Comparison of ENCODE assay signal across 8 mouse cellular contexts in the genomic region with DNA sequence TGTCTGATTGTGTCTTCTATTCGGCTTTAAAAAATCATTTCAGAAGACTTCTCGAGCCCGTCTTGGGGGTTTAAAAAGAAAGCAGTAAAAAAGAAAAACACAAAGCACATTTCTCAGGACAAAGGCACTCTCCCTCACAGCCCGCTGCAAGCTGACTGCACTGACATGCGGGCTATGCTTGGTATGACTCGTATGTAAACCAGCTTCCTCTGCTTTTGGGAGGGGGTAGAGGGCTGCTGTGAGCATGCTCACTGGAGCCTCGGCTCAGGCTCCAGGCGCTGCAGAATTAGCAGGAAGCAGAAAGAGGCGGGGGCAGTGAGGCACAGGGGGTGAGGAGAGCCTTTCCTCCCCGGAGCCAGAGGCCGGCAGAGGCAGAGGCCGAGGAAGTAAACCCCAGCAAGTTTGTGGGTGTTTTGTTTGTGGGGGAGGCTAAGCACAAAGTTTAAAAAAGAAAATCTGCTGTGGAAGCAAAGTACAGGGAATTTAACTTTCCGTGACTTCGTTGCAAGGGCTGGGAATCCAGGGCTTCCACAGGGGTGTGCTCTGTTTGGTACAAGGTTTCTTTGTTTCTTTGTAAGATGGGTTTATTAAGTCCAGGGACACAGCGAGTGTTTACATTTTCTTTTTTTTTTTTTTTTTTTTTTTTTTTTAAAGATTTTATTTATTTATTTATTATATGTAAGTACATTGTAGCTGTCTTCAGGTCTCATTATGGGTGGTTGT. TPM values are rescaled to one million over a fixed set of nuclear protein-coding genes. Genes with fewer than 3 reads are reported as not detected.
DNase-seq lines count a peak whose midpoint lies in the region; ATAC-seq and TF ChIP-seq lines count a peak whose summit lies in the region.

No protein-coding gene starts in this region.

- H3K27ac ChIP-seq in hindbrain, embryonic 15.5 days (replicated peaks), result peak overlapping the region; percentile 66

- peak; percentile 95 for ATAC-seq in G1E (ENCODE audit: extremely low read depth, insufficient number of reproducible peaks, low FRiP score, poor library complexity, severe bottlenecking)
- peak; percentile 91 for ATAC-seq in hindbrain, embryonic 15.5 days (ENCODE audit: low FRiP score, low read depth)

- DNase-seq in G1E (ENCODE audit: low spot score), result peak; percentile 91
- DNase-seq in c-Kit-positive CD71-positive TER-119-positive erythroid progenitor cells, embryonic 14.5 days (ENCODE audit: low spot score), result peak; percentile 59
- peak; percentile 87 for DNase-seq in gastrocnemius, adult 18-20 months (ENCODE audit: low spot score)
- peak; percentile 59 for DNase-seq in left cerebral cortex, adult 11 months (ENCODE audit: low spot score)
- peak; percentile 91 to 95 for DNase-seq in lung, postnatal 4 days
- peak; percentile 90 for DNase-seq in retina, embryonic 14.5 days (ENCODE audit: low spot score)
- DNase-seq in thymus, postnatal 25 days, result peak; percentile 88

- peak overlapping the region; percentile 61 for H3K9ac ChIP-seq in hindbrain, embryonic 15.5 days

- 3% methylated on average over 15 of the region's 15 CpGs for WGBS in hindbrain, embryonic 15.5 days

- H3K27me3 ChIP-seq in G1E (ENCODE audit: insufficient read depth, low read length), result no peaks in the 10 kb centered on the region
- H3K27me3 ChIP-seq in hindbrain, embryonic 15.5 days, result no peaks in the 10 kb centered on the region

- peaks cover 40% of the 10 kb centered on the region for H3K4me1 ChIP-seq in G1E (ENCODE audit: insufficient read depth, low read depth, low read length)
- peaks cover 49% of the 10 kb centered on the region for H3K4me1 ChIP-seq in hindbrain, embryonic 15.5 days (replicated peaks)

- peaks cover 27% of the 10 kb centered on the region for H3K36me3 ChIP-seq in G1E (replicated peaks)
- H3K36me3 ChIP-seq in hindbrain, embryonic 15.5 days, result no peaks in the 10 kb centered on the region

- peak overlapping the region; percentile 57 for H3K4me2 ChIP-seq in hindbrain, embryonic 15.5 days

- peak overlapping the region; percentile 73 for H3K4me3 ChIP-seq in G1E (ENCODE audit: low read depth, low read length)
- H3K4me3 ChIP-seq in hindbrain, embryonic 15.5 days, result peak overlapping the region; percentile 40

- no peaks in the 10 kb centered on the region; the same call in 1 of the 2 replicates for H3K9me3 ChIP-seq in G1E (replicated peaks)
- H3K9me3 ChIP-seq in hindbrain, embryonic 15.5 days, result no peaks in the 10 kb centered on the region

- no peak for TF ChIP-seq CTCF in G1E (IDR thresholded peaks at IDR 0.05; ENCODE audit: low read depth, low read length)

RNA-seq across cellular contexts. Expression of a gene that starts 48.0 kb away (rescaled TPM):
- total RNA-seq in G1E (2014; fragmentation: Nextera tagmentation) (22.9 and 33.3 TPM in 2 replicates), G1E (2017) (34.6 and 35.0 TPM in 2 replicates)
- 39.4 and 40.7 TPM in 2 replicates for polyA plus RNA-seq in G1E (2012)
- 10 to 100 TPM; 11.7 to 19.0 TPM for total RNA-seq in gastrocnemius, adult 18-20 months (2021)
- 51.8 and 59.6 TPM in 2 replicates for polyA plus RNA-seq in hindbrain, embryonic 15.5 days (2015; fragmentation: Nextera tagmentation; extraction: Ambion mirVana)

Comparison
In these comparisons a context has a peak if more than half of its experiments do, and no peak if none do; other contexts are left out.
1. Peak in every context shown above with its lines: DNase-seq, ATAC-seq, H3K4me3 ChIP-seq and H3K27ac ChIP-seq.